31 mouse cellular contexts compared by ENCODE assay signal in the genomic region with DNA sequence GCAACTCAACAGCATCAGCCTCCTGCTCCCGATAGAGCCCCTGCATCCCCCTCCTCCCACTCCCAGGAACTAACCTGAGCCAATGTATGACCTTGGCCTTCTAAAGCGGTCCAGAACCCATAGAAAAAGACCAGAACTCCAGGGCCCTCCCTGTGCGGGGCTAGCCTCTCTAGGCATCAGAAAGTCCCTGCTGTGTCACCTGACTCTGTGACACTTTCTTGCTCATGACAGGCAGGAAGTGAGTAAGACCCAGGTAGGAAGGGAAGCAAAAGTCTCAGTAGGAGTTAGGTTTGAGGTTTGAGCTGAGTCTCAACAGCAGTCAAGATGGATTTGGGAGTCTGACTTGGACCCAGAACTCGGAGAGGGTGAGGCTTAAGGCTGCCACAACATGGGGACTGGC. TPM values are rescaled to one million over a fixed set of nuclear protein-coding genes. Genes with fewer than 3 reads are reported as not detected.
A peak's percentile ranks its signal among the peaks of the same experiment; 100 is the strongest.
DNase-seq lines count a peak whose midpoint lies in the region; ATAC-seq and TF ChIP-seq lines count a peak whose summit lies in the region.
"Had no signal": no experiment of that assay in that cellular context is flagged by ENCODE, and none has a peak within 500 bp of the region (broad histone marks: within the 10 kb centered on the region; RNA-seq: fewer than 3 reads in every experiment).

No protein-coding gene starts in this region.

- H3K4me1 ChIP-seq in hindbrain, embryonic 13.5 days (replicated peaks): peaks cover 39% of the 10 kb centered on the region
- peaks cover 36% of the 10 kb centered on the region for H3K4me1 ChIP-seq in hindbrain, embryonic 12.5 days
- peaks cover 47% of the 10 kb centered on the region for H3K4me1 ChIP-seq in small intestine, adult 2 months (ENCODE audit: control insufficient read depth, insufficient read depth, insufficient read length, low read length)
- H3K4me1 ChIP-seq: liver, embryonic 12.5 days had no signal

- no peak overlapping the region for H3K4me2 ChIP-seq in hindbrain, embryonic 13.5 days
- no peak overlapping the region for H3K4me2 ChIP-seq in hindbrain, embryonic 12.5 days (replicated peaks)
- H3K4me2 ChIP-seq: forebrain, embryonic 15.5 days; hindbrain, embryonic 14.5 days; intestine, embryonic 15.5 days; liver, embryonic 12.5 days; midbrain, embryonic 11.5 days had no signal

- 75% methylated on average over 4 of the region's 4 CpGs for WGBS in hindbrain, embryonic 13.5 days
- 70% methylated on average over 4 of the region's 4 CpGs for WGBS in hindbrain, embryonic 12.5 days
- WGBS in small intestine, adult 2 months: 82% methylated on average over 4 of the region's 4 CpGs

- no peak overlapping the region for H3K27ac ChIP-seq in hindbrain, embryonic 13.5 days
- no peak overlapping the region for H3K27ac ChIP-seq in hindbrain, embryonic 12.5 days
- 0 out of 2 replicates have a peak overlapping the region, but pooled peaks have one; percentile 8 for H3K27ac ChIP-seq in small intestine, adult 2 months (ENCODE audit: insufficient read depth, low read depth, low read length)
- H3K27ac ChIP-seq: forebrain, embryonic 15.5 days; hindbrain, embryonic 14.5 days; intestine, embryonic 15.5 days; liver, embryonic 12.5 days had no signal

- H3K9me3 ChIP-seq in hindbrain, embryonic 13.5 days: no peaks in the 10 kb centered on the region
- H3K9me3 ChIP-seq in hindbrain, embryonic 12.5 days (replicated peaks): no peaks in the 10 kb centered on the region
- H3K9me3 ChIP-seq: forebrain, embryonic 15.5 days; G1E; intestine, embryonic 15.5 days; liver, embryonic 12.5 days had no signal

- no peaks in the 10 kb centered on the region for H3K36me3 ChIP-seq in hindbrain, embryonic 13.5 days
- H3K36me3 ChIP-seq in hindbrain, embryonic 12.5 days: no peaks in the 10 kb centered on the region
- H3K36me3 ChIP-seq in small intestine, adult 2 months (ENCODE audit: control insufficient read depth, insufficient read depth, low read length): peaks cover 5% of the 10 kb centered on the region; the same call in 1 of the 2 replicates
- H3K36me3 ChIP-seq: forebrain, embryonic 15.5 days; G1E; intestine, embryonic 15.5 days; liver, embryonic 12.5 days had no signal

- no peak for ATAC-seq in hindbrain, embryonic 13.5 days (ENCODE audit: low FRiP score)
- ATAC-seq in hindbrain, embryonic 12.5 days (ENCODE audit: low FRiP score): no peak
- ATAC-seq: forebrain, embryonic 15.5 days; intestine, embryonic 15.5 days; liver, embryonic 12.5 days; Patski had no signal

- H3K9ac ChIP-seq in hindbrain, embryonic 13.5 days: 0 out of 2 replicates have a peak overlapping the region, but pooled peaks have one; percentile 13
- H3K9ac ChIP-seq in hindbrain, embryonic 12.5 days: no peak overlapping the region
- H3K9ac ChIP-seq: forebrain, embryonic 15.5 days; hindbrain, embryonic 14.5 days; intestine, embryonic 15.5 days; liver, embryonic 12.5 days had no signal

- no peak for TF ChIP-seq CTCF in small intestine, adult 2 months (IDR thresholded peaks at IDR 0.05; ENCODE audit: extremely low read depth, insufficient read length, insufficient replicate concordance, low read depth, low read length)

- peak; percentile 61 for DNase-seq in CD4-positive helper T cell, adult 2 months (ENCODE audit: low read depth, low spot score)
- peak; percentile 77 for DNase-seq in induced T-regulatory cell, adult 2 months (ENCODE audit: low read depth)
- no peak for DNase-seq in urinary bladder, postnatal 4 days (ENCODE audit: low spot score in 2 of 2)
- DNase-seq in cerebellum, adult 11 months: no peak
- no peak for DNase-seq in left cerebral cortex, postnatal 14 days (ENCODE audit: low spot score in 2 of 2)
- DNase-seq: adrenal gland, postnatal 10 days; cerebellum, adult 2 months; cerebellum, postnatal 25 days; gastrocnemius, postnatal 25 days; heart, adult 18-20 months; kidney, adult 9 months; kidney, postnatal 4 days; left cerebral cortex, postnatal 4 days; lung, adult 18-20 months; lung, postnatal 10 days; right cerebral cortex, postnatal 14 days; spleen, adult 18-20 months; thymus, postnatal 36 days had no signal

- peaks cover 69% of the 10 kb centered on the region for H3K27me3 ChIP-seq in hindbrain, embryonic 13.5 days
- peaks cover 58% of the 10 kb centered on the region for H3K27me3 ChIP-seq in hindbrain, embryonic 12.5 days
- H3K27me3 ChIP-seq in small intestine, adult 2 months (ENCODE audit: control insufficient read depth, insufficient read depth, low read length): no peaks in the 10 kb centered on the region
- H3K27me3 ChIP-seq: intestine, embryonic 15.5 days; Patski had no signal

- no peak overlapping the region for H3K4me3 ChIP-seq in hindbrain, embryonic 13.5 days
- H3K4me3 ChIP-seq in hindbrain, embryonic 12.5 days: no peak overlapping the region
- H3K4me3 ChIP-seq in small intestine, adult 2 months (ENCODE audit: low read depth, low read length): no peak overlapping the region
- H3K4me3 ChIP-seq: forebrain, embryonic 15.5 days; intestine, embryonic 15.5 days; liver, embryonic 12.5 days had no signal

- no peak for TF ChIP-seq POLR2A in small intestine, adult 2 months (IDR thresholded peaks at IDR 0.05; ENCODE audit: low read depth, low read length)

- intact Hi-C loops in left cerebral cortex, postnatal 14 days (cut with DNase I): loop anchor here (1.0 to 2.0 kb wide), 2 partner anchors 200 to 250 kb away; no protein-coding TSS in a partner anchor

RNA-seq across cellular contexts. Expression of a gene that starts 5.8 kb away (rescaled TPM):
- polyA plus RNA-seq in hindbrain, embryonic 13.5 days (2015; fragmentation: Nextera tagmentation; extraction: Ambion mirVana): 40.8 and 45.3 TPM in 2 replicates
- 54.8 and 56.1 TPM in 2 replicates for polyA plus RNA-seq in hindbrain, embryonic 12.5 days (2016; fragmentation: Nextera tagmentation; extraction: Ambion mirVana)
- polyA plus RNA-seq in small intestine, adult 2 months (2012; rRNA removed): 72.9 and 160 TPM in 2 replicates
- 10 to 100 TPM; 43.8 to 50.2 TPM for total RNA-seq in left cerebral cortex, postnatal 14 days (2021)
- total RNA-seq: neutrophil, adult 5-6 weeks had no signal

RNA-seq across cellular contexts. Expression of a gene that starts 11.6 kb away (rescaled TPM):
- polyA plus RNA-seq in hindbrain, embryonic 13.5 days (2015; fragmentation: Nextera tagmentation; extraction: Ambion mirVana): 0.18 and 0.27 TPM in 2 replicates
- polyA plus RNA-seq in hindbrain, embryonic 12.5 days (2016; fragmentation: Nextera tagmentation; extraction: Ambion mirVana): 0.20 TPM in 1 of 2 replicates, not detected in the other
- 0.76 and 1.8 TPM in 2 replicates for polyA plus RNA-seq in small intestine, adult 2 months (2012; rRNA removed)
- total RNA-seq in left cerebral cortex, postnatal 14 days (2021): 1 to 10 TPM; 5.4 to 6.2 TPM
- total RNA-seq: G1E; gastrocnemius, postnatal 25 days; heart, adult 18-20 months; heart, postnatal 25 days; neutrophil, adult 5-6 weeks had no signal
- polyA plus RNA-seq: G1E; heart, embryonic 14.5 days; liver, embryonic 12.5 days; midbrain, embryonic 11.5 days had no signal

RNA-seq across cellular contexts. Expression of a gene that starts 43.9 kb away (rescaled TPM):
- 424 and 441 TPM in 2 replicates for polyA plus RNA-seq in hindbrain, embryonic 13.5 days (2015; fragmentation: Nextera tagmentation; extraction: Ambion mirVana)
- 376 and 407 TPM in 2 replicates for polyA plus RNA-seq in hindbrain, embryonic 12.5 days (2016; fragmentation: Nextera tagmentation; extraction: Ambion mirVana)
- polyA plus RNA-seq in small intestine, adult 2 months (2012; rRNA removed): 15.4 and 29.4 TPM in 2 replicates
- 100 to 1,000 TPM; 208 to 210 TPM for total RNA-seq in left cerebral cortex, postnatal 14 days (2021)

Comparison
In these comparisons a context has a peak if more than half of its experiments do, and no peak if none do; other contexts are left out.
1. DNase-seq: peak in CD4-positive helper T cell, adult 2 months (single experiment) and induced T-regulatory cell, adult 2 months (single experiment); none in urinary bladder, postnatal 4 days (0 of 2), cerebellum, adult 11 months (single experiment) and left cerebral cortex, postnatal 14 days (0 of 2).
2. RNA of a gene that starts 43.9 kb away (polyA plus RNA-seq): 424 to 441 TPM in hindbrain, embryonic 13.5 days and 376 to 407 TPM in hindbrain, embryonic 12.5 days; 15.4 to 29.4 TPM in small intestine, adult 2 months; every median in the first group is over 10 times any median in the second.